Mouse (Mus musculus): ENCODE measurements around the gene Adipoq. TPM values are rescaled to one million over a fixed set of nuclear protein-coding genes. Genes with fewer than 3 reads are reported as not detected.

Adipoq gene
- polyA plus RNA-seq, 1 experiment from 2014 or later: not detected

GRCm38 (mm10) chr16:23181487-23181886 lies 35.2 kb downstream of the Adipoq start:
- peak overlapping the region; percentile 15; the same call in 1 of the 2 replicates for H3K27ac ChIP-seq (ENCODE audit: low read length)
- H3K27me3 ChIP-seq (ENCODE audit: control insufficient read depth, insufficient read depth, low read depth, low read length): no peaks in the 10 kb centered on the region
- H3K36me3 ChIP-seq (ENCODE audit: control insufficient read depth, insufficient read depth): no peaks in the 10 kb centered on the region
- no peaks in the 10 kb centered on the region for H3K9me3 ChIP-seq (replicated peaks; ENCODE audit: control insufficient read depth, low read length)
- no peak for ATAC-seq (ENCODE audit: low read depth)
- no peak overlapping the region for H3K9ac ChIP-seq (ENCODE audit: low read depth, low read length)
- H3K4me2 ChIP-seq (ENCODE audit: low read depth, low read length): no peak overlapping the region
- no peaks in the 10 kb centered on the region for H3K4me1 ChIP-seq (ENCODE audit: control insufficient read depth, low read depth, low read length)
- 27% methylated on average over 3 of the region's 3 CpGs for WGBS (ENCODE audit: insufficient replicate concordance)
- no peak overlapping the region for H3K4me3 ChIP-seq (ENCODE audit: low read depth, low read length)

GRCm38 (mm10) chr16:23181942-23182597 lies 35.7 kb downstream of the Adipoq start:
- Histone ChIP-seq H3K27ac (ENCODE audit: low read length) (no peak overlapping the region), H3K4me1 (ENCODE audit: control insufficient read depth, low read depth, low read length) (no peaks in the 10 kb centered on the region), H3K36me3 (ENCODE audit: control insufficient read depth, insufficient read depth) (no peaks in the 10 kb centered on the region), H3K4me2 (ENCODE audit: low read depth, low read length) (no peak overlapping the region), H3K4me3 (ENCODE audit: low read depth, low read length) (no peak overlapping the region), H3K27me3 (ENCODE audit: control insufficient read depth, insufficient read depth, low read depth, low read length) (no peaks in the 10 kb centered on the region), H3K9ac (ENCODE audit: low read depth, low read length) (no peak overlapping the region), H3K9me3 (replicated peaks; ENCODE audit: control insufficient read depth, low read length) (no peaks in the 10 kb centered on the region)
- no peak for ATAC-seq (ENCODE audit: low read depth)
- 14% methylated on average over 1 of the region's 1 CpGs for WGBS (ENCODE audit: insufficient replicate concordance)

DNA sequence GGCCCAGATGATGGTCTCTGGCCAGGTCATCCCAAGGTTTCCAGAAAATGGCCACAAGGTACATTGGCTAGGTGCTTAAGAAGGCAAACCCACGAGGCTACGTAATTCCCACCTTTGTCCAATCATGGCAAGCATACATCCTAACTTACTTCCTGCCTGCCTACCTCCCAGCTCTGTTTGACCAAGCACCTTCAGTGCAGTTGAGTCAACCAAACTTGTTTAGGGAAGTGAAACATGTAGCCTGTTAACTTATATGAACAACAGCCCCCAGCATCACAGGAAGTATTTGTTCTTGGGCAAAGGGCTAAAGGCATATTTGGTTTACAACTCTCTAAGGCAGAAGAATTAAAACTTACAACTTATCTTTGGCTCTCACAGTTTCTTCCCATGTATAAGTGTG lies 39.5 kb downstream of the Adipoq start:
- no peaks in the 10 kb centered on the region for H3K9me3 ChIP-seq (replicated peaks; ENCODE audit: control insufficient read depth, low read length)
- 59% methylated on average over 2 of the region's 2 CpGs for whole genome bisulfite sequencing (ENCODE audit: insufficient replicate concordance)
- H3K4me2 ChIP-seq (ENCODE audit: low read depth, low read length): no peak overlapping the region
- no peak overlapping the region for H3K9ac ChIP-seq (ENCODE audit: low read depth, low read length)
- H3K27me3 ChIP-seq (ENCODE audit: control insufficient read depth, insufficient read depth, low read depth, low read length): no peaks in the 10 kb centered on the region
- ATAC-seq (ENCODE audit: low read depth): no peak
- H3K27ac ChIP-seq (ENCODE audit: low read length): no peak overlapping the region
- no peaks in the 10 kb centered on the region for H3K4me1 ChIP-seq (ENCODE audit: control insufficient read depth, low read depth, low read length)
- H3K36me3 ChIP-seq (ENCODE audit: control insufficient read depth, insufficient read depth): no peaks in the 10 kb centered on the region
- H3K4me3 ChIP-seq (ENCODE audit: low read depth, low read length): no peak overlapping the region

- ATAC-seq (ENCODE audit: low read depth): no peak
- H3K9ac ChIP-seq (ENCODE audit: low read depth, low read length): no peak overlapping the region
- H3K36me3 ChIP-seq (ENCODE audit: control insufficient read depth, insufficient read depth): no peaks in the 10 kb centered on the region
- H3K27ac ChIP-seq (ENCODE audit: low read length): no peak overlapping the region
- no peaks in the 10 kb centered on the region for H3K27me3 ChIP-seq (ENCODE audit: control insufficient read depth, insufficient read depth, low read depth, low read length)
- H3K4me3 ChIP-seq (ENCODE audit: low read depth, low read length): no peak overlapping the region
- no peaks in the 10 kb centered on the region for H3K9me3 ChIP-seq (replicated peaks; ENCODE audit: control insufficient read depth, low read length)
- no peaks in the 10 kb centered on the region for H3K4me1 ChIP-seq (ENCODE audit: control insufficient read depth, low read depth, low read length)
- WGBS (ENCODE audit: insufficient replicate concordance): 42% methylated on average over 4 of the region's 4 CpGs
- H3K4me2 ChIP-seq (ENCODE audit: low read depth, low read length): no peak overlapping the region
These were observed 40.1 kb downstream of the Adipoq start for GRCm38 (mm10) chr16:23186418-23186817.

GRCm38 (mm10) chr16:23187983-23188382 lies 41.6 kb downstream of the Adipoq start:
- Histone ChIP-seq H3K27me3 (ENCODE audit: control insufficient read depth, insufficient read depth, low read depth, low read length) (no peaks in the 10 kb centered on the region), H3K27ac (ENCODE audit: low read length) (no peak overlapping the region), H3K9ac (ENCODE audit: low read depth, low read length) (no peak overlapping the region), H3K4me2 (ENCODE audit: low read depth, low read length) (no peak overlapping the region), H3K36me3 (ENCODE audit: control insufficient read depth, insufficient read depth) (no peaks in the 10 kb centered on the region), H3K9me3 (replicated peaks; ENCODE audit: control insufficient read depth, low read length) (no peaks in the 10 kb centered on the region), H3K4me1 (ENCODE audit: control insufficient read depth, low read depth, low read length) (no peaks in the 10 kb centered on the region), H3K4me3 (ENCODE audit: low read depth, low read length) (no peak overlapping the region)
- no peak for ATAC-seq (ENCODE audit: low read depth)
- WGBS (ENCODE audit: insufficient replicate concordance): 52% methylated on average over 7 of the region's 7 CpGs

DNA sequence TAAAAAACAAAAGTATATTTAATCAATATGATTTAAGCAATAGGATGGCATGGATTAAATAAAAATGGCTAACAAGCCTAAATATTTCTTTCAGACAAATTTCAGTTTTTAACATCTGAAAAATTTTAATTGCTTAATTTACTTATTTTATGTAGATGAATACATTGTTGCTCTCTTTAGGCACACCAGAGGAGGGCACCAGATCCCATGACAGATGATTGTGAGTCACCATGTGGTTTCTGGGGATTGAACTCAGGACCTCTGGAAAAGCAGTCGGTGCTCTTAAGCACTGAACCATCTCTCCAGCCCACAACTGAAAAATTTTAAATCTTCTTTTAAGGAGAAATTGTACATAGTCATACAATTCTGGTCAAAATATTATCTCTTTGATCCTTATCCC lies 43.3 kb downstream of the Adipoq start:
- 41% methylated on average over 1 of the region's 1 CpGs for WGBS (ENCODE audit: insufficient replicate concordance)
- H3K4me1 ChIP-seq (ENCODE audit: control insufficient read depth, low read depth, low read length): no peaks in the 10 kb centered on the region
- no peak for ATAC-seq (ENCODE audit: low read depth)
- H3K27me3 ChIP-seq (ENCODE audit: control insufficient read depth, insufficient read depth, low read depth, low read length): no peaks in the 10 kb centered on the region
- H3K9ac ChIP-seq (ENCODE audit: low read depth, low read length): no peak overlapping the region
- H3K4me2 ChIP-seq (ENCODE audit: low read depth, low read length): no peak overlapping the region
- no peak overlapping the region for H3K4me3 ChIP-seq (ENCODE audit: low read depth, low read length)
- no peaks in the 10 kb centered on the region for H3K9me3 ChIP-seq (replicated peaks; ENCODE audit: control insufficient read depth, low read length)
- H3K36me3 ChIP-seq (ENCODE audit: control insufficient read depth, insufficient read depth): no peaks in the 10 kb centered on the region
- no peak overlapping the region for H3K27ac ChIP-seq (ENCODE audit: low read length)

- no peaks in the 10 kb centered on the region for H3K4me1 ChIP-seq (ENCODE audit: control insufficient read depth, low read depth, low read length)
- no peak overlapping the region for H3K4me3 ChIP-seq (ENCODE audit: low read depth, low read length)
- no peak for ATAC-seq (ENCODE audit: low read depth)
- H3K4me2 ChIP-seq (ENCODE audit: low read depth, low read length): no peak overlapping the region
- H3K9me3 ChIP-seq (replicated peaks; ENCODE audit: control insufficient read depth, low read length): no peaks in the 10 kb centered on the region
- no peaks in the 10 kb centered on the region for H3K27me3 ChIP-seq (ENCODE audit: control insufficient read depth, insufficient read depth, low read depth, low read length)
- no peak overlapping the region for H3K9ac ChIP-seq (ENCODE audit: low read depth, low read length)
- no peaks in the 10 kb centered on the region for H3K36me3 ChIP-seq (ENCODE audit: control insufficient read depth, insufficient read depth)
- 59% methylated on average over 9 of the region's 9 CpGs for WGBS (ENCODE audit: insufficient replicate concordance)
- H3K27ac ChIP-seq (ENCODE audit: low read length): no peak overlapping the region
These were observed 45.4 kb downstream of the Adipoq start for GRCm38 (mm10) chr16:23191560-23192242.

DNA sequence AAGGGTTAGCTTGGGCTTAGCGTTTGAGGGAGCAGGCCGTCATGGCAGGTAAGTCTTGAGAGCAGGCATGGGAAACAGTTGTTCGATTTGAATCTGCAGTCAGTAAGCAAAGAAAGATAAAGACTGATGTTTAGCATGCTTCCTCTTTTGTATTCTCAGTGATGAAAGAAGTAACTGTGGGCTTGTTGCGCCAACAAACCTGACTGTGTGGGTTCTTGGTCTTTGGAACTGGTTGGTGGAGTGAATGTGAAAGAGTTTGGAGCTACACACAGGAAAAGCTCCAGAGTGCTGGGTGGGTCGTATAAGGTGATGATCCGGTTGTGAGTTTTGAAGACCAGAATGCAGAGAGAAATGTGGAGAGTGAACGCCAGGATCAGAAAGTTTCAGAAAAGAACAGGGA lies 49.3 kb downstream of the Adipoq start:
- Histone ChIP-seq H3K27ac (ENCODE audit: low read length) (no peak overlapping the region), H3K9ac (ENCODE audit: low read depth, low read length) (no peak overlapping the region), H3K36me3 (ENCODE audit: control insufficient read depth, insufficient read depth) (no peaks in the 10 kb centered on the region), H3K27me3 (ENCODE audit: control insufficient read depth, insufficient read depth, low read depth, low read length) (no peaks in the 10 kb centered on the region), H3K4me2 (ENCODE audit: low read depth, low read length) (no peak overlapping the region), H3K9me3 (replicated peaks; ENCODE audit: control insufficient read depth, low read length) (no peaks in the 10 kb centered on the region), H3K4me3 (ENCODE audit: low read depth, low read length) (no peak overlapping the region), H3K4me1 (ENCODE audit: control insufficient read depth, low read depth, low read length) (no peaks in the 10 kb centered on the region)
- no peak for ATAC-seq (ENCODE audit: low read depth)
- 41% methylated on average over 7 of the region's 7 CpGs for WGBS (ENCODE audit: insufficient replicate concordance)

DNA sequence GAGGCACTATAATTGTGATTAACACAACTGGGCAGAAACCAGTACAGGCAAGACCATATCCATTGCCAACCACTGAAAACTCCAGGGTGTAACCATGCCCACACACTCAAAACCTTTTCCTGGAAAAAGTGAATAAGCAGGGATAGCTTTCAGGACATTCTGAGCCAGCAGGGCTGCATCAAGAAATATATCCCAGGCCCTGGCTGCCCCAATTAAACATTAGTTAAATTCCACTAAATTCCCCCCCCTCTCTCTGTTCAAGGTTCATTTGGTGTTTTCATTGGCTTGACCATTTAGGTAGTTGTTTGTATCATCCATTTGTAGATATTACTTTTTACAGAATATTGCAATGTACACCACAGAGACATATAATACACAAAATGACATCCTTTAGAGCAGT lies 50.0 kb downstream of the Adipoq start:
- no peak for ATAC-seq (ENCODE audit: low read depth)
- no peak overlapping the region for H3K4me3 ChIP-seq (ENCODE audit: low read depth, low read length)
- H3K4me1 ChIP-seq (ENCODE audit: control insufficient read depth, low read depth, low read length): no peaks in the 10 kb centered on the region
- no peak overlapping the region for H3K4me2 ChIP-seq (ENCODE audit: low read depth, low read length)
- no peaks in the 10 kb centered on the region for H3K36me3 ChIP-seq (ENCODE audit: control insufficient read depth, insufficient read depth)
- H3K27ac ChIP-seq (ENCODE audit: low read length): no peak overlapping the region
- H3K9ac ChIP-seq (ENCODE audit: low read depth, low read length): no peak overlapping the region
- H3K27me3 ChIP-seq (ENCODE audit: control insufficient read depth, insufficient read depth, low read depth, low read length): no peaks in the 10 kb centered on the region
- no peaks in the 10 kb centered on the region for H3K9me3 ChIP-seq (replicated peaks; ENCODE audit: control insufficient read depth, low read length)
